Mouse (Mus musculus) lung, adult 2 months (tissue): ENCODE results near the gene Pick1.

Experiments used
- CTCF ChIP-seq: fragments of 200-500 bp; IDR thresholded peaks from 2 replicates; pipeline ENCODE4 v1.5.1; 2011; ENCODE audit warnings: mild to moderate bottlenecking, low read length, control low read depth; ENCODE audit not compliant: insufficient read depth
- POLR2A ChIP-seq: fragments of 200-500 bp; IDR thresholded peaks from 2 replicates; pipeline ENCODE4 v1.6.1; 2011; ENCODE audit warnings: low read depth, mild to moderate bottlenecking, control low read depth, low read length, borderline replicate concordance; ENCODE audit errors: extremely low read depth

GRCm38 (mm10) chr15:79187819-79188218, 41.2 kb upstream of the Pick1 start:
- TF ChIP-seq POLR2A (no peak), CTCF (no peak)
